Mouse (Mus musculus): ENCODE data around the gene Spop. TPM values are rescaled to one million over a fixed set of nuclear protein-coding genes. Genes with fewer than 3 reads are reported as not detected.

The Spop gene
- polyA plus RNA-seq (2015; fragmentation: Nextera tagmentation; extraction: Ambion mirVana), result 92.4 and 96.0 TPM in 2 replicates

- peak within 1 kb of the TSS; percentile 58 for H3K4me3 ChIP-seq (ENCODE audit: low read depth, low read length)
- peak within 1 kb of the TSS; percentile 93 for H3K27ac ChIP-seq (replicated peaks)
- H3K4me2 ChIP-seq (replicated peaks; ENCODE audit: low read depth), result peak within 1 kb of the TSS; percentile 69
- H3K9me3 ChIP-seq (ENCODE audit: control insufficient read depth, low read length), result no peaks in the 10 kb centered on the region
- WGBS, result 2% methylated on average over 48 of the region's 58 CpGs
- H3K36me3 ChIP-seq (ENCODE audit: control insufficient read depth, insufficient read depth, low read length), result no peaks in the 10 kb centered on the region
- ATAC-seq (ENCODE audit: low FRiP score, low TSS enrichment) (peak; percentile 92), DNase-seq (ENCODE audit: low spot score) (peak; percentile 95)
- H3K27me3 ChIP-seq (ENCODE audit: control insufficient read depth, insufficient read depth, low read length), result no peaks in the 10 kb centered on the region
- TF ChIP-seq CTCF (IDR thresholded peaks at IDR 0.05; ENCODE audit: low read depth) (no peak; the same call in 1 of the 2 replicates), EP300 (optimal IDR thresholded peaks at IDR 0.05) (peak; percentile 42)
- H3K9ac ChIP-seq (ENCODE audit: low read length), result peak within 1 kb of the TSS; percentile 68
- H3K4me1 ChIP-seq (replicated peaks; ENCODE audit: control insufficient read depth, insufficient read depth), result peaks cover 3% of the 10 kb centered on the region; the same call in 1 of the 2 replicates
Observed at GRCm38 (mm10) chr11:95413641-95414535, at the start of gene Spop. TSS of gene Spop (plus strand) at chr11:95414080.

GRCm38 (mm10) chr11:95364388-95364787 lies 49.5 kb upstream of the Spop start:
- WGBS, result 65% methylated on average over 5 of the region's 5 CpGs
- H3K9ac ChIP-seq (ENCODE audit: low read length), result no peak overlapping the region
- H3K36me3 ChIP-seq (ENCODE audit: control insufficient read depth, insufficient read depth, low read length), result no peaks in the 10 kb centered on the region
- no peak for DNase-seq (ENCODE audit: low spot score)
- TF ChIP-seq EP300 (optimal IDR thresholded peaks at IDR 0.05), result no peak
- TF ChIP-seq CTCF (IDR thresholded peaks at IDR 0.05; ENCODE audit: low read depth), result no peak
- no peak overlapping the region for H3K4me2 ChIP-seq (replicated peaks; ENCODE audit: low read depth)
- ATAC-seq (ENCODE audit: low FRiP score, low TSS enrichment), result no peak
- no peak overlapping the region; the same call in 1 of the 2 replicates for H3K27ac ChIP-seq (replicated peaks)
- H3K27me3 ChIP-seq (ENCODE audit: control insufficient read depth, insufficient read depth, low read length), result no peaks in the 10 kb centered on the region
- H3K9me3 ChIP-seq (ENCODE audit: control insufficient read depth, low read length), result no peaks in the 10 kb centered on the region
- H3K4me3 ChIP-seq (ENCODE audit: low read depth, low read length), result no peak overlapping the region
- peaks cover 7% of the 10 kb centered on the region; the same call in 1 of the 2 replicates for H3K4me1 ChIP-seq (replicated peaks; ENCODE audit: control insufficient read depth, insufficient read depth)

- DNase-seq (ENCODE audit: low spot score) (peak; percentile 62), ATAC-seq (ENCODE audit: low FRiP score, low TSS enrichment) (peak; percentile 69; the same call in 1 of the 2 replicates)
- peak overlapping the region; percentile 83 for H3K27ac ChIP-seq (replicated peaks)
- H3K36me3 ChIP-seq (ENCODE audit: control insufficient read depth, insufficient read depth, low read length), result no peaks in the 10 kb centered on the region
- H3K27me3 ChIP-seq (ENCODE audit: control insufficient read depth, insufficient read depth, low read length), result no peaks in the 10 kb centered on the region
- no peak overlapping the region for H3K4me3 ChIP-seq (ENCODE audit: low read depth, low read length)
- 40% methylated on average over 10 of the region's 10 CpGs for WGBS
- H3K9me3 ChIP-seq (ENCODE audit: control insufficient read depth, low read length), result no peaks in the 10 kb centered on the region
- peaks cover 7% of the 10 kb centered on the region; the same call in 1 of the 2 replicates for H3K4me1 ChIP-seq (replicated peaks; ENCODE audit: control insufficient read depth, insufficient read depth)
- TF ChIP-seq EP300 (optimal IDR thresholded peaks at IDR 0.05) (no peak), CTCF (IDR thresholded peaks at IDR 0.05; ENCODE audit: low read depth) (0 out of 2 replicates have a peak, but pooled peaks have one; percentile 2)
- H3K9ac ChIP-seq (ENCODE audit: low read length), result no peak overlapping the region
- H3K4me2 ChIP-seq (replicated peaks; ENCODE audit: low read depth), result no peak overlapping the region
Observed at GRCm38 (mm10) chr11:95365596-95365995, 48.3 kb upstream of the Spop start.

GRCm38 (mm10) chr11:95366280-95366897 lies 47.5 kb upstream of the Spop start:
- TF ChIP-seq CTCF (IDR thresholded peaks at IDR 0.05; ENCODE audit: low read depth) (peak; percentile 57), EP300 (optimal IDR thresholded peaks at IDR 0.05) (no peak)
- Histone ChIP-seq H3K9me3 (ENCODE audit: control insufficient read depth, low read length) (no peaks in the 10 kb centered on the region), H3K4me3 (ENCODE audit: low read depth, low read length) (no peak overlapping the region), H3K4me2 (replicated peaks; ENCODE audit: low read depth) (no peak overlapping the region), H3K27me3 (ENCODE audit: control insufficient read depth, insufficient read depth, low read length) (no peaks in the 10 kb centered on the region), H3K27ac (replicated peaks) (peak overlapping the region; percentile 83), H3K36me3 (ENCODE audit: control insufficient read depth, insufficient read depth, low read length) (no peaks in the 10 kb centered on the region), H3K4me1 (replicated peaks; ENCODE audit: control insufficient read depth, insufficient read depth) (peaks cover 7% of the 10 kb centered on the region; the same call in 1 of the 2 replicates), H3K9ac (ENCODE audit: low read length) (no peak overlapping the region)
- WGBS, result 65% methylated on average over 6 of the region's 6 CpGs
- DNase-seq (ENCODE audit: low spot score) (no peak), ATAC-seq (ENCODE audit: low FRiP score, low TSS enrichment) (peak; percentile 25; the same call in 1 of the 2 replicates)

- peaks cover 3% of the 10 kb centered on the region; the same call in 1 of the 2 replicates for H3K36me3 ChIP-seq (ENCODE audit: control insufficient read depth, insufficient read depth, low read length)
- H3K4me3 ChIP-seq (ENCODE audit: low read depth, low read length), result no peak overlapping the region
- ATAC-seq (ENCODE audit: low FRiP score, low TSS enrichment), result no peak
- no peaks in the 10 kb centered on the region for H3K27me3 ChIP-seq (ENCODE audit: control insufficient read depth, insufficient read depth, low read length)
- no peak overlapping the region for H3K4me2 ChIP-seq (replicated peaks; ENCODE audit: low read depth)
- no peak for DNase-seq (ENCODE audit: low spot score)
- H3K4me1 ChIP-seq (replicated peaks; ENCODE audit: control insufficient read depth, insufficient read depth), result peaks cover 7% of the 10 kb centered on the region; the same call in 1 of the 2 replicates
- H3K9me3 ChIP-seq (ENCODE audit: control insufficient read depth, low read length), result no peaks in the 10 kb centered on the region
- TF ChIP-seq EP300 (optimal IDR thresholded peaks at IDR 0.05), result no peak
- no peak for TF ChIP-seq CTCF (IDR thresholded peaks at IDR 0.05; ENCODE audit: low read depth)
- H3K9ac ChIP-seq (ENCODE audit: low read length), result no peak overlapping the region
- peak overlapping the region; percentile 83 for H3K27ac ChIP-seq (replicated peaks)
- 81% methylated on average over 8 of the region's 8 CpGs for WGBS
Observed at GRCm38 (mm10) chr11:95367011-95367735, 46.7 kb upstream of the Spop start.
